Mouse (Mus musculus): ENCODE data around the gene Jhy. TPM values are rescaled to one million over a fixed set of nuclear protein-coding genes. Genes with fewer than 3 reads are reported as not detected.
A peak's percentile ranks its signal among the peaks of the same experiment; 100 is the strongest.

Gene Jhy
- polyA plus RNA-seq, 1 experiment from 2014 or later = 0.20 TPM

GRCm38 (mm10) chr9:40927351-40927980 lies 36.5 kb downstream of the Jhy start:
- DNase-seq (ENCODE audit: low spot score) = no peak

GRCm38 (mm10) chr9:40917871-40918613 lies 45.9 kb downstream of the Jhy start:
- no peak for DNase-seq (ENCODE audit: low spot score)

GRCm38 (mm10) chr9:40908915-40909314 lies 55.0 kb downstream of the Jhy start:
- no peak for DNase-seq (ENCODE audit: low spot score)

- DNase-seq (ENCODE audit: low spot score) = no peak
These were observed 55.5 kb downstream of the Jhy start for GRCm38 (mm10) chr9:40908411-40908810.

GRCm38 (mm10) chr9:40907413-40907812 lies 56.5 kb downstream of the Jhy start:
- no peak for DNase-seq (ENCODE audit: low spot score)

- DNase-seq (ENCODE audit: low spot score) = no peak
These were observed 71.5 kb downstream of the Jhy start for GRCm38 (mm10) chr9:40892456-40892855.

- no peak for DNase-seq (ENCODE audit: low spot score)
These were observed 74.5 kb downstream of the Jhy start for GRCm38 (mm10) chr9:40889389-40889788.

GRCm38 (mm10) chr9:40885669-40886068 lies 78.2 kb downstream of the Jhy start:
- DNase-seq (ENCODE audit: low spot score) = no peak

- DNase-seq (ENCODE audit: low spot score) = no peak
These were observed 84.9 kb downstream of the Jhy start for GRCm38 (mm10) chr9:40878998-40879397.

GRCm38 (mm10) chr9:40878291-40878945 lies 85.5 kb downstream of the Jhy start:
- no peak for DNase-seq (ENCODE audit: low spot score)

GRCm38 (mm10) chr9:40877881-40878235 lies 86.1 kb downstream of the Jhy start:
- no peak for DNase-seq (ENCODE audit: low spot score)

- DNase-seq (ENCODE audit: low spot score) = no peak
These were observed 86.6 kb downstream of the Jhy start for GRCm38 (mm10) chr9:40877146-40877880.

- no peak for DNase-seq (ENCODE audit: low spot score)
These were observed 87.2 kb downstream of the Jhy start for GRCm38 (mm10) chr9:40876693-40877092.

- no peak for DNase-seq (ENCODE audit: low spot score)
These were observed 87.8 kb downstream of the Jhy start for GRCm38 (mm10) chr9:40876164-40876563.

GRCm38 (mm10) chr9:40875431-40875830 lies 88.5 kb downstream of the Jhy start:
- no peak for DNase-seq (ENCODE audit: low spot score)

GRCm38 (mm10) chr9:40874961-40875360 lies 89.0 kb downstream of the Jhy start:
- DNase-seq (ENCODE audit: low spot score) = no peak

- DNase-seq (ENCODE audit: low spot score) = peak; percentile 23
These were observed 90.1 kb downstream of the Jhy start, which contains the start of gene Bsx for GRCm38 (mm10) chr9:40873556-40874470. Bsx (plus strand) TSS chr9:40874127.

- no peak for DNase-seq (ENCODE audit: low spot score)
These were observed 91.8 kb downstream of the Jhy start for GRCm38 (mm10) chr9:40872156-40872478.

GRCm38 (mm10) chr9:40871369-40872155 lies 92.4 kb downstream of the Jhy start:
- DNase-seq (ENCODE audit: low spot score) = no peak

- no peak for DNase-seq (ENCODE audit: low spot score)
These were observed 93.6 kb downstream of the Jhy start for GRCm38 (mm10) chr9:40870331-40870730.

All from thymus, postnatal 0 days (tissue).